8 mouse cellular contexts compared by ENCODE assay signal in genomic region chr13:51964416-51964815, GRCm38 (mm10).
DNase-seq lines count a peak whose midpoint lies in the region; ATAC-seq and TF ChIP-seq lines count a peak whose summit lies in the region.

No protein-coding gene starts in this region.

- H3K27me3 ChIP-seq in heart, embryonic 16.5 days (ENCODE audit: control insufficient read depth, insufficient read depth, low read length) = no peaks in the 10 kb centered on the region
- no peaks in the 10 kb centered on the region for H3K27me3 ChIP-seq in liver, embryonic 11.5 days (replicated peaks; ENCODE audit: control insufficient read depth, insufficient read depth, low read length)
- no peaks in the 10 kb centered on the region for H3K27me3 ChIP-seq in stomach, postnatal 0 days (ENCODE audit: control insufficient read depth, insufficient read depth, low read length)

- no peak for TF ChIP-seq EP300 in stomach, postnatal 0 days (optimal IDR thresholded peaks at IDR 0.05)

- peak overlapping the region; percentile 61 for H3K27ac ChIP-seq in heart, embryonic 16.5 days (ENCODE audit: low read length)
- peak overlapping the region; percentile 11; the same call in 1 of the 2 replicates for H3K27ac ChIP-seq in liver, embryonic 11.5 days (ENCODE audit: low read depth, low read length)
- H3K27ac ChIP-seq in stomach, postnatal 0 days (replicated peaks) = peak overlapping the region; percentile 81

- no peaks in the 10 kb centered on the region for H3K36me3 ChIP-seq in heart, embryonic 16.5 days (ENCODE audit: control insufficient read depth, insufficient read depth)
- H3K36me3 ChIP-seq in liver, embryonic 11.5 days (ENCODE audit: control insufficient read depth, insufficient read depth, low read length) = no peaks in the 10 kb centered on the region
- H3K36me3 ChIP-seq in stomach, postnatal 0 days (ENCODE audit: control insufficient read depth, insufficient read depth, low read length) = no peaks in the 10 kb centered on the region

- peaks cover 31% of the 10 kb centered on the region for H3K4me1 ChIP-seq in heart, embryonic 16.5 days (ENCODE audit: control insufficient read depth, insufficient read depth, low read length)
- peaks cover 19% of the 10 kb centered on the region for H3K4me1 ChIP-seq in liver, embryonic 11.5 days (replicated peaks; ENCODE audit: control insufficient read depth, insufficient read depth, low read length)
- H3K4me1 ChIP-seq in stomach, postnatal 0 days (replicated peaks; ENCODE audit: control insufficient read depth, insufficient read depth) = peaks cover 20% of the 10 kb centered on the region

- no peaks in the 10 kb centered on the region for H3K9me3 ChIP-seq in heart, embryonic 16.5 days (replicated peaks; ENCODE audit: control insufficient read depth, low read length)
- no peaks in the 10 kb centered on the region for H3K9me3 ChIP-seq in liver, embryonic 11.5 days (ENCODE audit: control insufficient read depth, low read length)
- H3K9me3 ChIP-seq in stomach, postnatal 0 days (ENCODE audit: control insufficient read depth, low read length) = no peaks in the 10 kb centered on the region

- peak overlapping the region; percentile 20; the same call in 1 of the 2 replicates for H3K4me2 ChIP-seq in heart, embryonic 16.5 days (ENCODE audit: low read depth, low read length)
- no peak overlapping the region; the same call in 1 of the 2 replicates for H3K4me2 ChIP-seq in liver, embryonic 11.5 days
- no peak overlapping the region for H3K4me2 ChIP-seq in stomach, postnatal 0 days (replicated peaks; ENCODE audit: low read depth)

- peak; percentile 39; the same call in 1 of the 2 replicates for ATAC-seq in heart, embryonic 16.5 days (replicated peaks; ENCODE audit: extremely low read depth, insufficient read depth, low FRiP score)
- ATAC-seq in liver, embryonic 11.5 days (replicated peaks; ENCODE audit: low FRiP score) = no peak
- peak; percentile 78 for ATAC-seq in stomach, postnatal 0 days (ENCODE audit: low FRiP score, low TSS enrichment)

- H3K9ac ChIP-seq in heart, embryonic 16.5 days (ENCODE audit: low read length) = 0 out of 2 replicates have a peak overlapping the region, but pooled peaks have one; percentile 26
- no peak overlapping the region for H3K9ac ChIP-seq in liver, embryonic 11.5 days (ENCODE audit: low read depth, low read length)
- H3K9ac ChIP-seq in stomach, postnatal 0 days (ENCODE audit: low read length) = peak overlapping the region; percentile 38; the same call in 1 of the 2 replicates

- TF ChIP-seq CTCF in stomach, postnatal 0 days (IDR thresholded peaks at IDR 0.05; ENCODE audit: low read depth) = no peak

- H3K4me3 ChIP-seq in heart, embryonic 16.5 days (ENCODE audit: low read length) = no peak overlapping the region
- no peak overlapping the region for H3K4me3 ChIP-seq in liver, embryonic 11.5 days (ENCODE audit: low read depth, low read length)
- H3K4me3 ChIP-seq in stomach, postnatal 0 days (ENCODE audit: low read depth, low read length) = no peak overlapping the region

- DNase-seq in adrenal gland, adult 2 months = peak; percentile 47
- DNase-seq in adrenal gland, adult 8-10 months = no peak
- DNase-seq in Muller cell, postnatal 12 days (ENCODE audit: inconsistent ontology term) = peak; percentile 61
- no peak for DNase-seq in liver, embryonic 11.5 days (ENCODE audit: low spot score)
- peak; percentile 71 for DNase-seq in stomach, postnatal 0 days (ENCODE audit: low spot score)
- no peak for DNase-seq in frontal cortex, postnatal 25 days (ENCODE audit: low spot score in 2 of 2)
- no peak for DNase-seq in cerebellum, postnatal 4 days (ENCODE audit: low spot score in 2 of 2)

- 53% methylated on average over 6 of the region's 6 CpGs for WGBS in heart, embryonic 16.5 days
- 48% methylated on average over 6 of the region's 6 CpGs for WGBS in liver, embryonic 11.5 days
- 22% methylated on average over 6 of the region's 6 CpGs for WGBS in stomach, postnatal 0 days

Comparison
In these comparisons a context has a peak if more than half of its experiments do, and no peak if none do; other contexts are left out.
1. DNase-seq: peak in adrenal gland, adult 2 months (single experiment), Muller cell, postnatal 12 days (single experiment) and stomach, postnatal 0 days (single experiment); none in adrenal gland, adult 8-10 months (single experiment), liver, embryonic 11.5 days (single experiment), frontal cortex, postnatal 25 days (0 of 2) and cerebellum, postnatal 4 days (0 of 2).
2. H3K27ac ChIP-seq: peak in every context shown above with its lines; median percentile 81 in stomach, postnatal 0 days; 61 in heart, embryonic 16.5 days; 11 in liver, embryonic 11.5 days.